Mouse (Mus musculus) adrenal gland, adult (tissue): Measurements from ENCODE around the gene Nutf2.

Experiments used
- DNase-seq, 2 experiments: peaks; one replicate each; pipeline ENCODE4 v3.0.0; 2022 to 2023; ENCODE audit warnings: low spot score in 1 of 2; ENCODE audit not compliant: inconsistent age in 2 of 2

The Nutf2 gene

DNA sequence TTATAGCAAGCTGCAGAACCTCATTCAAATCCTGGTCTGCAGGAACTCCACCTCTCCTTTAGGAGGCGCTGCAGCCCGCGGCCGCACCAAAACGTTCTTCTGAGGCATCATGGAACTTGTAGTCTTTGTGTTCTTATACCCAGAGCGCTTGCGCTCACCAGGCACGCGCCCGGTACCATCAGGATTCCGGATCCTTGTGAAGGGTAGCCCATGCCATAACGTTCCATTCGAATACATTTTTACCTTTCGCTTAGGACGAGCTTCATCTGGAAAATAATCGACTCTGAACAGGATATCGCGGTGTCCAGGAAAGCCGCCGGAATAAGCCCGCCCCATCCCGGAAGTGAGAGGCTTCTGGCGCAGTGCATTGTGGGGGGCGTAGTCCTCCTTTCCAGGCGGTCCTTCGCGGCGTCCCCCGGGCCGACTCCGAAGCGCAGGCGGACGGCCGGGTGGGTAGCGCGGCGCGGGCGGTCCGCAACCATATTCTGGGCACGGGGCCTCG is 5.6 kb upstream of the Nutf2 start, which contains the start of gene Thap11:
Gene Thap11, plus strand, starts transcription at position 418 of the 502 bp plus-strand sequence.
- peak; percentile 93 to 97 for DNase-seq

DNA sequence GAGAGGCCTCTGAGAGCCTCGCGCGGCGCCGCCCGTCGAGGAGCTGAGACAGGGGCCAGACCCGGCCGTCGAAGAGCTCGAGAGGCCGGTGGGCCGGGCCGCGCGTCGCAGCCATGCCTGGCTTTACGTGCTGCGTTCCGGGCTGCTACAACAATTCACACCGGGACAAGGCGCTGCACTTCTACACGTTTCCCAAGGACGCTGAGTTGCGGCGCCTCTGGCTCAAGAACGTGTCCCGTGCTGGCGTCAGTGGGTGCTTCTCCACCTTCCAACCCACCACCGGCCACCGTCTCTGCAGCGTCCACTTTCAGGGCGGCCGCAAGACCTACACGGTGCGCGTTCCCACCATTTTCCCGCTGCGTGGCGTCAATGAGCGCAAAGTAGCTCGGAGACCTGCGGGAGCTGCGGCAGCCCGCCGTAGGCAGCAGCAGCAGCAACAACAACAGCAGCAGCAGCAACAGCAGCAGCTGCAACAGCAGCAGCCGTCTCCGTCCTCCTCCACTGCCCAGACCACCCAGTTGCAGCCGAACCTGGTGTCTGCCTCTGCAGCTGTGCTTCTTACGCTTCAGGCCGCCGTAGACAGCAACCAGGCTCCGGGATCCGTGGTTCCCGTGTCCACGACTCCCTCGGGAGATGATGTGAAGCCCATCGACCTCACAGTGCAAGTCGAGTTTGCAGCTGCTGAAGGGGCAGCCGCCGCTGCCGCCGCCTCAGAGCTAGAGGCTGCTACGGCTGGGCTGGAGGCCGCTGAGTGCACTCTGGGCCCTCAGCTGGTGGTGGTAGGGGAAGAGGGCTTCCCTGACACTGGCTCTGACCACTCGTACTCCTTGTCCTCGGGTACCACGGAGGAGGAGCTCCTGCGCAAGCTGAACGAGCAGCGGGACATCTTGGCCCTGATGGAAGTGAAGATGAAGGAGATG is 4.9 kb upstream of the Nutf2 start:
- peak; percentile 70 to 76 for DNase-seq

DNA sequence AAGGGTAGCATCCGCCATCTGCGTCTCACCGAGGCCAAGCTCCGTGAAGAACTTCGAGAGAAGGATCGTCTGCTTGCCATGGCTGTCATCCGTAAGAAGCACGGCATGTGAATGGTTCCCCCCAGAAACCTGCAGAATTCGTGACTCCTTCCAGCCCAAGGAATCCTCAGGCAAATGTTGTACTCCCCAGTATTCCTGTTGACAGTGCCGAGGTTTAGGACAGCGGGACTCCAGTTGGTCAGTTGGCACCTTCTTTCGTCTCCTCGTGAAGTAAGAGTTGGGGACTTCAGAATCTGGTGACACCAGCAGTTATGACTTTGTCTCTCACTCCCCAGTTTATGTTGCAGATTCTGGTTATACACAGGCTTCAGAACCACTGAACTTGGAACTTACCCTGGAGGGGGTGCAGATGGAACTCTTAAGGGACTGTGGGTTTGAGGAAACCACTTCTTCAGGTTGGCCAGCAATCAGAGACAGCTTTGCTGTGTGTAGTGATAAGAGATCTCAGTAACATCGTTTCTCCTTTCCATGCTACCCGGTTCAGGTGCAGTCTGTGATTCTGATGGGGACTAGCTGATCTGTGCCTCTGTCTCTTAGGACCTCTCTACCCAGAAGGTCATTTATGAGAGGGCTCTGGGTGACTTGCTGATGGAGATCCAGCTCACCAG is 4.1 kb upstream of the Nutf2 start:
- DNase-seq = no peak

DNA sequence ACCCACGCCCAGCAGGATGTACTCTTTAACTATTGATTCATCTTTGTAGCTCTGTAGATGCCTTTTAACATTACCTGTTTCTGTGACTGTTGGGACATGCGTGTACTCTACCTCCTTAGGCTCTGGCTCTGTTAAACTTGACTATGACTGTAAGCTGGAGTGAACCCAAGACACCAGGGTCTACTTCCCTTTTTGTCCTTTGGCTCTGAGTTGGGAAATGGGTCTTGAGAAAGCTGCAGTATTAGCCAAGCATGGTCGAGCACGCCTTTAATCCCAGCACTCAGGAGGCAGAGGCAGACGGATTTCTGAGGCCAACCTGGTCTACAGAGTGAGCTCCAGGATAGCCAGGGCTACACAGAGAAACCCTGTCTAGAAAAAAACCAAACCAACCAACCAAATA is 1.9 kb upstream of the Nutf2 start:
- no peak for DNase-seq

DNA sequence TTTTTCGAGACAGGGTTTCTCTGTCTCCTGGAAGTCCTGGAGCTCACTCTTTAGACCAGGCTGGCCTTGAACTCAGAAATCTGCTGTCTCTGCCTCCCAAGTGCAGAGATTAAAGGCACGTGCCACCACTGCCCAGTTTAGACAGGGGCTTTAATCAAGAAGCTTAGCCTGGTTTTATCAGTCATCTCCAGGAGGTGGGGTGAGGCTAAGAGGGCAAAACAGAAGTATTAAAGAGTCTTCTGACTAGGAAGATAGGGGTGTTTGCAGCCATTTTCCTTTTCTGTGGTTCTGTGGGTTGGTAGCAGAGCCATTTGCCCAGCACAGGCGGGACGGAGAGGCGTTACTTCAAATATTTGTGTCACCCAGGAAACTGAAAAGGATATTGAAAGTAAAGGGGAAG is 1.1 kb upstream of the Nutf2 start:
- DNase-seq = peak in 1 of 2 experiments; percentile 56

DNA sequence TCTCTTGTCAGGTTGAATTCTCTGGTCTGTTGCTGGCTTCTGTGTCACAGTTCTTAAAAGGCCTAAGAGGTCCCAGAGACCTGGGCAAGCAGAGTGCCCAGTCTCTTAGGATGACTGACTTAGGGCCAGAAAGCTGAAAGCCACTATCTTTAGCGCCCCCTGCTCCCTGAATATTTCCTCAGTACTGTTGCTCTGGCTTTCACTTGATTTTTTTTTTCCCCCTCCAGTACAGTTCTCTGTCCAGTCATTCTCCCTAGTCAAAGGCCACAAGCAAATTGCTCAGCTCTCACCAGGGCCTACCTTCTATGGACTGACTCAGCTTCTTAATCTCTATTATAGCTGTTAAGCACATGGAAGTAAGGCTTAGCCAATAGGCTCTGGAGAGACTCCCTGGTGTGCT is 1.6 kb downstream of the Nutf2 start:
- peak in 1 of 2 experiments; percentile 76 for DNase-seq

DNA sequence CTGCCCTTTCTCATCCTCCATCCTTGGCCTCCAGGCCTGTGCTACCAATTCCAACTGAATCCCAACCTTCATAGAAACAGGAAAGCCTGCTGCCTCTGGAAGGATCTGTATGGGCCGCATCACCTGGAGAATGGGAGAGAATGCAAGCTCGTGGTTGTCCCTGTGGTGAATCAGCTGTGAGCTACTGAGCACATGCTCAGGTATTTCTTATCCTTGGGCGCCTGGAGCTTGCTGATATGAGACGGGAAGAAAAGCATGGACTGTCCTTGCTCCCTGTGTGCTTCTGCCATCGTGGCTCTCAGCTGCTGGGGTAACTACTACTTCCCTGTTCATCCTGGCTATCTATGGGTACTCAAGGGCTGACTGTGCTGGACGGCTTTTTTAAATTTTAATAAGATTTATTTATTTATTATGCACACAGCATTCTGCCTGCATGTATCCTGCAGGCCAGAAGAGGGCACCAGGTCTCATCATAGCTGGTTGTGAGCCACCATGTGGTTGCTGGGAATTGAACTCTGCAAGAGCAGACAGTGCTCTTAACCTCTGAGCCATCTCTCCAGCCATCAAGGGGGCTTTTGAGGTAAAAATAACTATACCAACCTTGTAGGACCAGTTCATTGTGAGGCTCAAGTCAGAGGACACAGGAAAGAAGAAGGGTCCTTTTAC is 6.1 kb downstream of the Nutf2 start:
- no peak for DNase-seq

DNA sequence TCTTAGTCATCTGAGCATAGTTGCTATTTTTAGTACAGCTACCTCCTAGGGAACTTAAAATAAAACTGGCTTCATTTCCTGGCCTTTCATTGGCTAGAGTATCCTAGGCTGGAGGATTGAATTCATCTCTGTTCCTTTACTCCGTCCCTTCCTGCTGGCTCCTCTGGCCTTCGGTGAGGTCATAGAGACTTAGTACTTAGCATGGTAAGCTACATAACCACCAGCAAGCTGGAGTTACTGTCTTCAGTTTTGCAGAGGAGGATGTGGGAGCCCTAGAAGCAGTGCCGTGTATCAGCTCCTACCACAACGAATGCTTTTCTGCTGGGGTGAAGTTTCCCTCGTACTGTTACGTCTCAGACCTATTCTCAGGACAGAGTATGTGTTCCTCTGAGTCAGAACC is 13.9 kb downstream of the Nutf2 start:
- peak in 1 of 2 experiments; percentile 68 for DNase-seq

DNA sequence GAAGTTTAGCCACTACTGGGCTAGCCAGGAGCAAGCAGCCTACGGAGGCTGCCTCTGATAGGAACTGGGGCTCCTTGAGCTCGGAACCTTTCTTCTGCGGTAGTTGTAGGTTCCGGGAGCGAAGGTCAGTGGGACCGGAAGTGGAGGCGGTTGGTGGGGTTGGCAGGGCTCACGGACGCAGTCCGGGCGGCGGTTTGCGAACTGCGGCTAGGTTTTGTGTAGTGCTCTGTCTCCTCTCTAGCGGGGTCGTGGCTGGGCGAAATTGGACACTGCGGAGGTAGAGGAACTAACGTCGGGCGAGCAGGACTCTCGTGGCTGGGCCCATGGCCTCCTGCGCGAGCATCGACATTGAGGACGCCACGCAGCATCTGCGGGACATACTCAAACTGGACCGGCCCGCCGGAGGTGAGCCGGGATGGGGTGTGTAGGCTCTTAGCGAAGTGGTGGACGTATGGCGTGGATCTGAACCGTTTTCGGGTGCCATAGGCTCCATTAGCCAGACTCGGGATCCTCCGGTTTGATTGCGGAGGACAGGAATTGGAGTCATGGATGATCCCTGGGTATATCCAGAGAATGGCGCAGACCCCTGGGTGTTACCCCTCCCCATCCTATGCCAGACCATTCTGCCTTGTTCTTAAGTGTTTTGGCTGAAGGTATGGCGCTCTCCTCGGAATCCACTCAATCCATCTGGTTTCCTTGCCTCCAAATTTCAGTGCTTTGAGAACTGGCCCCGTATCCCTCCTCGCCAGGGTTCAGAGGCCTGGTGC is 20.6 kb downstream of the Nutf2 start, which contains the start of gene Edc4:
Gene Edc4, plus strand, starts transcription at position 128 of the 767 bp plus-strand sequence.
- DNase-seq = peak; percentile 82 to 96

DNA sequence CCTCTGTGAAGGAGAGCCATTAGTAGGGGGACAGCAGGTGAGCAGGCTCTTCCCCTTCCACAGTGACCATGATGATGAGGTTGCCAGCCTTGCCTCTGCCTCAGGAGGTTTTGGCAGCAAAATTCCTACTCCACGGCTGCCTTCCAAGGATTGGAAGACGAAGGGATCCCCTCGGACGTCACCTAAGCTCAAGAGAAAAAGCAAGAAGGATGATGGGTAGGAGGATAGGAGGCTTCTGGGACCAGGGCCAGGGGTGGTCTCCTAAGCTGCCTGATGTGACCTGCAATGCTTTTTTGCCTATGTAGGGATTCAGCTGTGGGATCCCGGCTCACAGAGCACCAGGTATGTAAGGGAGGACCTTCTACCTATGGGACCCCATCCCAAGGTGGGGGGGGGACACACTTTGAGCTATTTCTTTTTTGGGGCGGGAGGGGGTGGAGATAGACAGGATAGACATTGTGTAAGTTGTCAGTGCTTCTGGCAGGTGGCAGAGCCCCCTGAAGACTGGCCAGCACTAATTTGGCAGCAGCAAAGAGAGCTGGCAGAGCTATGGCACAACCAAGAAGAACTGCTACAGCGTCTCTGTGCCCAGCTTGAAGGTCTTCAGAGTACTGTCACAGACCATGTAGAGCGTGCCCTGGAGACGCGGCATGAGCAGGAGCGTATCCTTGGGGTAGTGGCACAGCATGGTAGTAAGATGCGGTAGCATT is 29.5 kb downstream of the Nutf2 start:
- DNase-seq = no peak

DNA sequence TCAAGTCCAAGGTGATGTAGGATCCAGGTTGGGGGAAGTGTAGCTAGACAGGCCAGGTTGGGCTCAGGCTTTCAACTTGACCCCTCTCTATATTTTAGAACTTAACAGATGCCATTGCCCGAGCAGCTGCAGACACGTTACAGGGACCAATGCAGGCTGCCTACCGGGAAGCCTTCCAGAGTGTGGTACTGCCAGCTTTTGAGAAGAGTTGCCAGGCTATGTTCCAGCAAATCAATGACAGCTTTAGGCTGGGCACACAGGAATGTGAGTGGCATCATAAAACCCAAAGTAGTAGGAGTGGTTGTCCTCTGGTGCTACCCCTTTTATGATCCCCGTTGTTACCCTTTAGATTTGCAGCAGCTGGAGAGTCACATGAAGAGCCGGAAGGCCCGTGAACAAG is 30.5 kb downstream of the Nutf2 start:
- DNase-seq = no peak

DNA sequence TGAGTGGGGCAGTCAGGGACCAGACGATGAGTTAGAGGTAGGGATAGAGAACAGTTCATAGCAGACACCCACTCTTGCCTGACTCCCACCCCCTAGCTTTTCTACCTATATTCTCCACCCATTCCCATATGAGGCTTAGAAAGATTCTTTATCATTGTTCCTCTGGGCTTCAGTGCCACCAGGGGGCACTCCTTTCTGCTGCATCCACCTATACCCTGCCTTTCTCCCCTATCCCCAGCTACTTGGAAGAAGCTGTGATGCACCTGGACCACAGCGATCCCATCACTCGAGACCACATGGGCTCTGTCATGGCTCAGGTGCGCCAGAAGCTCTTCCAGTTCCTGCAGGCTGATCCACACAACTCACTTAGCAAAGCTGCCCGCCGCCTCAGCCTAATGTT is 32.1 kb downstream of the Nutf2 start:
- peak; percentile 35 to 64 for DNase-seq

DNA sequence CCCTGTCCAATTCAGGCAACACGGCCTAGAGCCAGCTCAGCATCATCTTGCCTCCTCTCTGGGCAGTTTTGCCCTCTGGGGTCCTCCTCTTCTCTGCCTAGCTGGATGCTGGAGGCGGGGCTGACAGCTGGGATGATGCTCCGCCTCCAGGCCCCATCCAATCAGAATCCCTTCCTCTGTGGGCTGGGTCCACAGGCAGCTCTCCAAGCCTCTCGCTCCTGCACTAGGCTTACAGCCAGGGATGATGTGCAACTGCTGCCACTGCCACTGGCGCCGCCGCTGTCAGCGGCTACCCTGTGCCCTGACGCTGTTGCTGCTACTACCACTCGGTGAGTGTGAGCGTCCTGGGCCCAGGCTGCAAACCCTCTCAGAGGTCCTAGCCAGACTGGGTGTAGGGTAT is 33.0 kb downstream of the Nutf2 start, which contains the start of gene Nrn1l:
Gene Nrn1l, plus strand, starts transcription at position 229 of the 400 bp plus-strand sequence.
- peak; percentile 71 to 84 for DNase-seq

DNA sequence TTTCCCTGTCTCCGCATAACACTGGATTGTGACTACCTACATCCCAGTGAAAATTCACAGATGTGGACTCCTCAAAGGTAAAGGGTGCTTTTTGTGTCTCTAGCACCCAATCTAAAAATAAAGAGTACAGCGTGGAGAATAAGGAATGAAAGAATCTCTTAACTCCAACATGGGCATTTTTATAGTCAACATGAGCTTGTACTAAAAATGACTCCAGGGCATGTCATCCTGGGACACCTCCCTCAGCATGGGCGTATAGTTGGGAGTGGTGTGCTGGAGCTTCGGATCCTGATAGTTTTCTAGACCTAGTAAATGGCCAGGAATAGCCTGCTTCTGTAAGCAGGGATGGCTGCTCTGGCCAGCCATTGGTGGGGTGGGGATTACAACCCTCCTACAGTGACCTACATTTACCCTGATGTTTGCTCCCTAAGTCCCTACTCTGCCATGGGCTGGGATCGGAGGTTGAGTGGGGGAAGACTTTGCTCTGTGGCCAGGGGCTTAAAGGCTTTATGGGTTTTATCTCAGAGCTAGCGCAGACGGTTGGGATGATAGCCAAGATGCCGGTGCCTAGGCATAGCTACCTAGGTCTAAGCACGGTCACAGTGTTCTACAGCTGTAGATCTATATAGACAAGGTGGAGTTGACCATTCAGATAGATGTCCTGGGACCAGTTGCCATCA is 37.6 kb downstream of the Nutf2 start:
- no peak for DNase-seq

DNA sequence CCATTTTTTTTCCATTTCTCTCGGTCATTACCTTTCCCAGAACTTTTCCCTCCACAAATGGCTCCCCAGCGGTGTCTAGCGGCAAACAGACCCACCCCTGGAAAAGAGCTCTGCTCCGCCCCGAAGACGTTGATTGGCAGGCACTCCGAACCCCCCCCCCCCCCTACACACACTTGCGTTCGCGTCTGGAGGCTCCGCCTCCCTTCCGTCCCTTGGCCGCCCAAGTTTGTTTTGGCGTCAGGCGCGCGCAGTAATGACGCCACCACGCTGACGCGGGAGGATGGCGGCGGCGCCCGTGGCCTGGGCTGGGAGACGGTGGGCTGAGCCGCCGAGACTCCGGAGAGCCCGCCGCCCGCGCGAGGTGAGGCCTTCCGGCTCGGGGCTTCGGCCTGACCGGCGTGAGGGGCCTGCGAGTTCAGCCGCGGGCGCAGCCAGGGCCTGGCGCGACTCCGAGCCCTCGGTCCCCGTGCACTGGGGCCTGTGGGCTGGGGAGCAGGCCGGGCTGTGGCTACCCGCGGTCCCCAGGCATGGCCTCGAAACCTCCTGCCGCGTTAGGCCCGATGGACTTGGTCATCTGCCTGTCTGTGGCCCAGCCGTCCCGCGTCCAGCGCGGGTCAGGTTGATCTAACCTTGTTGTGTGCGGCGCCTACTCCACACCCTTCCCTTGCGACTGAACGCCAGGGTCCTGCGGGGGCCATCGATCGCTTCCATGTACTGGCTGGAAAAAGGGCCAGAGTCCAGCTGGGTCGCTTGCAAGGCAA is 40.0 kb downstream of the Nutf2 start, which contains the start of gene Pskh1:
Gene Pskh1, plus strand, starts transcription at position 262 of the 761 bp plus-strand sequence.
- DNase-seq = peak; percentile 93 to 98

DNA sequence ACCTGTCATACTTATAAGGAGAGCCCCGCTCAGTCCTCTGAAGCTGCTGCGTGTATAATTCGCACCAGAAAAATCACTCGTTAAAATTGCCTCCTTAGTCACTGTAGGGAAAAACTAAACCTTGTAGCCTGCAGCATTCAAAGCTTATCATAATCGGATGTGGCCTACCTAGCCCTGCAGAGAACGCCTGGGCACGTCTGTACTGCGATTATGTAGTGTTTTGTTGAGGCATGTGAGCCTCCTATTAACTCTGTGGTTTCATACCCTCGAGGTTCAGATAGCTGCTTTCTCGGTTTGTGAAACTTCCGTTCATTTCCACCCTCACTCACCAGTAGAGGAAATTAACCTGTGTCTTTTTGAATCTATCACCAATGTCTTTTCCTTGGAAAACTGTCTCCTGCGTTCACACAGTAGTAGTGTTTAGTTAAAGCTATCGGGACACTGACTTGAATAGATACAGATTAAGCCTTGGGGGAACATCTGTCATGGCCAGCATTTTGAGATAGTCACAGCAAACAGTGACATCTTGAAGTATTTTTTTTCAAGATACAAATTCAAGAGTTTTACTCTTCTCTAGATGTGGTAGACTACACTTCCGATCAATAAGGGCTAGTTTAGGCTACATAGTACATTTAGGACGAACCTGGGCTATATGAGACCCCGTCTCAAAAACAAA is 40.7 kb downstream of the Nutf2 start:
- DNase-seq = no peak

DNA sequence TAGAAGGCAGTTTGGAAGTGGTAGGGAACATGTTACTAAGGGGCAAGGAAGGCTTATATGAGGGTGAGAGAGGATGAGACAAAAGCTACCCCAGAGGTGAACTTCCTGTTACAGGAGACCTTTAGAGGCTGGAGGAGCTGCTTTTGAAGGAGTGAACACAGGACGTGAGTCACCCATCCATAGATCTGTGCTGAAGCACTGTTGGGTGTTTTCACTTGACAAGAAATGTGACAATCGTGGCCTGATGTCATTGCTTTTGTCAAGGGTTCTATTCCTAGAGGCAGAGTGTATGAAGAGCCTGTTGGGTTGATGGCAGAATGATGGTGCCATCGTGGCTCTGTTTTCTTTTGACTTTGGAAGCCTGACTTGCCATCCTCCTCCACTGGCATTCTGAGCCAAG is 59.0 kb downstream of the Nutf2 start:
- DNase-seq = no peak

DNA sequence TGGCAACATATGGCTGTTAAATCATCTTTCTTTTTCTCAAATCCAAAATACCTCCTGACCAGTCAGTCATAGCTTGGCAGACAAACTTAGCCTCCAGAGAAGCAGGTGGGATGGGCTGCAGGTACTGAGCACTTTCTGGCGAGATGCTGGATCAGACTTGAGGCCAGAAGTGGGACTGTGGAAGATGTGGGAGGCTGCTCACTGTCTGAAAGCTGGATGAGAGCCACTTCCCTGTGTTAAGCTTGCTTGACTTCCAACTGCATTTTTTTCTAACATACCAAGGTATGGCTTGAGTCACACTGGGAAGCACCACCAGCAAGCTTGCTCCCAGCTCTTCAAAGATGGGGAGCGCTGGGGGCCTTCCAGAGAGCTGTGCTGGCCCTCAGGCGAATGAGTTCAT is 64.7 kb downstream of the Nutf2 start:
- no peak for DNase-seq
